Mouse (Mus musculus) kidney, embryonic 16.5 days (tissue): ENCODE data around the gene Prmt7. TPM values are rescaled to one million over a fixed set of nuclear protein-coding genes. Genes with fewer than 3 reads are reported as not detected.
"Not testable (repeated sequence)": the region's sequence is repeated elsewhere in the genome, so short reads cannot be mapped to it uniquely, and the experiment has no call there.

Experiments used
- ATAC-seq: fragments of 200-750 bp; cut with Nextera tagmentation; 2 replicates; pipeline ENCODE4 v1.8.0; 2017; ENCODE audit warnings: moderate TSS enrichment; ENCODE audit not compliant: low FRiP score, low TSS enrichment
- H3K27ac ChIP-seq: fragments of 300-500 bp; sonication (generic); 2 replicates; pipeline ENCODE4 v1.5.1; 2014; ENCODE audit warnings: low read length
- H3K27me3 ChIP-seq: fragments of 300-500 bp; sonication (generic); 2 replicates; pipeline ENCODE4 v1.6.1; 2014; ENCODE audit warnings: low read length, control low read depth, mixed read lengths; ENCODE audit not compliant: insufficient read depth
- H3K36me3 ChIP-seq: fragments of 300-500 bp; sonication (generic); 2 replicates; pipeline ENCODE4 v1.6.1; 2014; ENCODE audit warnings: low read length, control low read depth, mixed read lengths; ENCODE audit not compliant: insufficient read depth
- H3K4me1 ChIP-seq: fragments of 300-500 bp; sonication (generic); 2 replicates; pipeline ENCODE4 v1.6.1; 2014; ENCODE audit warnings: low read length, control low read depth, mixed read lengths; ENCODE audit not compliant: insufficient read depth
- H3K4me2 ChIP-seq: fragments of 300-500 bp; sonication (generic); replicated peaks from 2 replicates; pipeline ENCODE4 v1.6.1; 2014; ENCODE audit warnings: low read depth, low read length
- H3K4me3 ChIP-seq: fragments of 300-500 bp; sonication (generic); 2 replicates; pipeline ENCODE4 v1.5.1; 2014; ENCODE audit warnings: mild to moderate bottlenecking, low read length
- H3K9ac ChIP-seq: fragments of 300-500 bp; sonication (generic); replicated peaks from 2 replicates; pipeline ENCODE4 v1.6.1; 2014; ENCODE audit warnings: low read length
- H3K9me3 ChIP-seq: fragments of 300-500 bp; sonication (generic); 2 replicates; pipeline ENCODE4 v1.6.1; 2016; ENCODE audit warnings: low read length, control low read depth
- WGBS: fragments of 180-500 bp; shearing (Covaris S2); extraction: QIAGEN DNeasy Blood & Tissue Kit; methylation state at CpG from one replicate; pipeline ENCODE4 v1.1.7; 2014; 5-methylcytosine and 5-hydroxymethylcytosine counted together
- polyA plus RNA-seq: library from polyadenylated mRNA; unstranded; fragments of >200 nt; fragmentation: Nextera tagmentation; extraction: Ambion mirVana; gene quantifications from 2 replicates; pipeline ENCODE4 v1.2.1, GENCODE M21; 2015

Prmt7 gene
- polyA plus RNA-seq, 1 experiment from 2014 or later: 54.8 TPM

- no peaks in the 10 kb centered on the region for H3K36me3 ChIP-seq
- 75% methylated on average over 2 of the region's 2 CpGs for WGBS
- H3K9me3 ChIP-seq: no peaks in the 10 kb centered on the region
- H3K9ac ChIP-seq: no peak overlapping the region
- no peak for ATAC-seq
- no peaks in the 10 kb centered on the region for H3K27me3 ChIP-seq
- H3K27ac ChIP-seq: no peak overlapping the region
- no peak overlapping the region for H3K4me3 ChIP-seq
- no peak overlapping the region for H3K4me2 ChIP-seq
- H3K4me1 ChIP-seq: peaks cover 10% of the 10 kb centered on the region
Measured at GRCm38 (mm10) chr8:106178428-106178827, 32.3 kb upstream of the Prmt7 start.

GRCm38 (mm10) chr8:106185628-106186270, 25.0 kb upstream of the Prmt7 start:
- Histone ChIP-seq H3K9ac (no peak overlapping the region), H3K27ac (no peak overlapping the region), H3K4me2 (no peak overlapping the region), H3K4me3 (no peak overlapping the region), H3K27me3 (no peaks in the 10 kb centered on the region), H3K9me3 (no peaks in the 10 kb centered on the region), H3K4me1 (peaks cover 16% of the 10 kb centered on the region; the same call in 1 of the 2 replicates), H3K36me3 (peaks cover 5% of the 10 kb centered on the region; the same call in 1 of the 2 replicates)
- WGBS: 52% methylated on average over 8 of the region's 8 CpGs
- no peak for ATAC-seq

- Histone ChIP-seq H3K9ac (no peak overlapping the region), H3K36me3 (peaks cover 6% of the 10 kb centered on the region; the same call in 1 of the 2 replicates), H3K27ac (0 out of 2 replicates have a peak overlapping the region, but pooled peaks have one; percentile 10), H3K9me3 (no peaks in the 10 kb centered on the region), H3K4me2 (no peak overlapping the region), H3K4me3 (no peak overlapping the region), H3K4me1 (peaks cover 16% of the 10 kb centered on the region; the same call in 1 of the 2 replicates), H3K27me3 (no peaks in the 10 kb centered on the region)
- no peak for ATAC-seq
- 84% methylated on average over 3 of the region's 3 CpGs for WGBS
Measured at GRCm38 (mm10) chr8:106186394-106186793, 24.3 kb upstream of the Prmt7 start.

GRCm38 (mm10) chr8:106189162-106189561, 21.6 kb upstream of the Prmt7 start:
- ATAC-seq: no peak
- WGBS: 93% methylated on average over 4 of the region's 4 CpGs
- H3K4me2 ChIP-seq: no peak overlapping the region
- H3K4me1 ChIP-seq: peaks cover 16% of the 10 kb centered on the region; the same call in 1 of the 2 replicates
- H3K27ac ChIP-seq: no peak overlapping the region
- H3K9me3 ChIP-seq: no peaks in the 10 kb centered on the region
- H3K27me3 ChIP-seq: no peaks in the 10 kb centered on the region
- peaks cover 24% of the 10 kb centered on the region for H3K36me3 ChIP-seq
- no peak overlapping the region for H3K4me3 ChIP-seq
- no peak overlapping the region for H3K9ac ChIP-seq

GRCm38 (mm10) chr8:106191639-106192038, 19.1 kb upstream of the Prmt7 start:
- Histone ChIP-seq H3K4me1 (no peaks in the 10 kb centered on the region), H3K4me2 (no peak overlapping the region), H3K9ac (no peak overlapping the region), H3K36me3 (peaks cover 34% of the 10 kb centered on the region), H3K27ac (no peak overlapping the region), H3K27me3 (no peaks in the 10 kb centered on the region), H3K9me3 (no peaks in the 10 kb centered on the region), H3K4me3 (no peak overlapping the region)
- WGBS: 91% methylated on average over 5 of the region's 5 CpGs
- ATAC-seq: no peak

GRCm38 (mm10) chr8:106193162-106193561, 17.6 kb upstream of the Prmt7 start:
- no peaks in the 10 kb centered on the region for H3K9me3 ChIP-seq
- no peak for ATAC-seq
- 80% methylated on average over 6 of the region's 6 CpGs for whole genome bisulfite sequencing
- no peak overlapping the region for H3K9ac ChIP-seq
- no peak overlapping the region for H3K4me2 ChIP-seq
- peaks cover 38% of the 10 kb centered on the region for H3K36me3 ChIP-seq
- H3K27ac ChIP-seq: no peak overlapping the region
- H3K27me3 ChIP-seq: no peaks in the 10 kb centered on the region
- no peaks in the 10 kb centered on the region for H3K4me1 ChIP-seq
- H3K4me3 ChIP-seq: no peak overlapping the region

GRCm38 (mm10) chr8:106194062-106194461, 16.7 kb upstream of the Prmt7 start:
- Histone ChIP-seq H3K27me3 (no peaks in the 10 kb centered on the region), H3K9me3 (no peaks in the 10 kb centered on the region), H3K4me2 (no peak overlapping the region), H3K36me3 (peaks cover 38% of the 10 kb centered on the region), H3K27ac (no peak overlapping the region), H3K9ac (no peak overlapping the region), H3K4me1 (no peaks in the 10 kb centered on the region), H3K4me3 (no peak overlapping the region)
- peak; percentile 69 for ATAC-seq
- WGBS: 75% methylated on average over 5 of the region's 5 CpGs

GRCm38 (mm10) chr8:106198741-106199140, 12.0 kb upstream of the Prmt7 start:
- no peaks in the 10 kb centered on the region for H3K27me3 ChIP-seq
- H3K9ac ChIP-seq: no peak overlapping the region
- ATAC-seq: peak; percentile 46; the same call in 1 of the 2 replicates
- H3K9me3 ChIP-seq: no peaks in the 10 kb centered on the region
- H3K4me1 ChIP-seq: no peaks in the 10 kb centered on the region
- no peak overlapping the region for H3K27ac ChIP-seq
- no peak overlapping the region for H3K4me3 ChIP-seq
- H3K36me3 ChIP-seq: peaks cover 44% of the 10 kb centered on the region
- 7% methylated on average over 1 of the region's 1 CpGs for WGBS
- no peak overlapping the region for H3K4me2 ChIP-seq

GRCm38 (mm10) chr8:106199596-106199995, 11.1 kb upstream of the Prmt7 start:
- H3K4me2 ChIP-seq, H3K4me3 ChIP-seq, ATAC-seq, H3K27ac ChIP-seq, H3K9me3 ChIP-seq, H3K4me1 ChIP-seq, H3K9ac ChIP-seq, H3K27me3 ChIP-seq: not testable (repeated sequence)
- H3K36me3 ChIP-seq: peaks cover 50% of the 10 kb centered on the region
- 77% methylated on average over 3 of the region's 3 CpGs for WGBS

- under 1% methylated on average over 35 of the region's 35 CpGs for WGBS
- peaks cover 19% of the 10 kb centered on the region for H3K36me3 ChIP-seq
Measured at GRCm38 (mm10) chr8:106210035-106210731, 553 bp upstream of the Prmt7 start.

More at GRCm38 (mm10) chr8:106210035-106210731, 553 bp upstream of the Prmt7 start:
- no peaks in the 10 kb centered on the region for H3K9me3 ChIP-seq
- peaks cover 8% of the 10 kb centered on the region for H3K4me1 ChIP-seq
- peak; percentile 68 for ATAC-seq
- H3K4me2 ChIP-seq: peak overlapping the region; percentile 77
- peak overlapping the region; percentile 82 for H3K9ac ChIP-seq
- H3K27ac ChIP-seq: peak overlapping the region; percentile 91
- peak overlapping the region; percentile 78 for H3K4me3 ChIP-seq
- no peaks in the 10 kb centered on the region for H3K27me3 ChIP-seq
